Mouse (Mus musculus): ENCODE measurements around the gene Pls1.
A peak's percentile ranks its signal among the peaks of the same experiment; 100 is the strongest.

Pls1 gene

GRCm38 (mm10) chr9:95803783-95804182 lies 41.3 kb downstream of the Pls1 start:
- no peak for DNase-seq (ENCODE audit: low spot score in 2 of 2)

- no peak for DNase-seq (ENCODE audit: low spot score in 2 of 2)
Measured at GRCm38 (mm10) chr9:95801610-95802451, 43.3 kb downstream of the Pls1 start.

- no peak for DNase-seq (ENCODE audit: low spot score in 2 of 2)
Measured at GRCm38 (mm10) chr9:95796323-95796722, 48.8 kb downstream of the Pls1 start.

GRCm38 (mm10) chr9:95795844-95796243 lies 49.3 kb downstream of the Pls1 start:
- DNase-seq (ENCODE audit: low spot score in 2 of 2), result no peak

GRCm38 (mm10) chr9:95795077-95795784 lies 49.9 kb downstream of the Pls1 start:
- DNase-seq (ENCODE audit: low spot score in 2 of 2), result no peak

GRCm38 (mm10) chr9:95793986-95794744 lies 50.9 kb downstream of the Pls1 start:
- no peak for DNase-seq (ENCODE audit: low spot score in 2 of 2)

GRCm38 (mm10) chr9:95784888-95785511 lies 60.1 kb downstream of the Pls1 start:
- no peak for DNase-seq (ENCODE audit: low spot score in 2 of 2)

- no peak for DNase-seq (ENCODE audit: low spot score in 2 of 2)
Measured at GRCm38 (mm10) chr9:95783646-95784293, 61.3 kb downstream of the Pls1 start.

GRCm38 (mm10) chr9:95771671-95772070 lies 73.4 kb downstream of the Pls1 start:
- DNase-seq (ENCODE audit: low spot score in 2 of 2), result no peak

GRCm38 (mm10) chr9:95763218-95763617 lies 81.9 kb downstream of the Pls1 start:
- no peak for DNase-seq (ENCODE audit: low spot score in 2 of 2)

GRCm38 (mm10) chr9:95762228-95762627 lies 82.9 kb downstream of the Pls1 start:
- no peak for DNase-seq (ENCODE audit: low spot score in 2 of 2)

GRCm38 (mm10) chr9:95761381-95761780 lies 83.7 kb downstream of the Pls1 start:
- no peak for DNase-seq (ENCODE audit: low spot score in 2 of 2)

- no peak for DNase-seq (ENCODE audit: low spot score in 2 of 2)
Measured at GRCm38 (mm10) chr9:95750746-95751145, 94.4 kb downstream of the Pls1 start.

- peak; percentile 26 to 40 for DNase-seq (ENCODE audit: low spot score in 2 of 2)
Measured at GRCm38 (mm10) chr9:95750037-95750511, 95.0 kb downstream of the Pls1 start, which contains the start of gene Trpc1. TSS of gene Trpc1 (minus strand) at chr9:95750375.

- no peak for DNase-seq (ENCODE audit: low spot score in 2 of 2)
Measured at GRCm38 (mm10) chr9:95749461-95749928, 95.6 kb downstream of the Pls1 start.

GRCm38 (mm10) chr9:95747298-95747697 lies 97.8 kb downstream of the Pls1 start:
- DNase-seq (ENCODE audit: low spot score in 2 of 2), result no peak

- DNase-seq (ENCODE audit: low spot score in 2 of 2), result no peak
Measured at GRCm38 (mm10) chr9:95744845-95745613, 100.1 kb downstream of the Pls1 start.

GRCm38 (mm10) chr9:95736238-95736637 lies 108.9 kb downstream of the Pls1 start:
- no peak for DNase-seq (ENCODE audit: low spot score in 2 of 2)

- DNase-seq (ENCODE audit: low spot score in 2 of 2), result no peak
Measured at GRCm38 (mm10) chr9:95712574-95712973, 132.5 kb downstream of the Pls1 start.

- DNase-seq (ENCODE audit: low spot score in 2 of 2), result no peak
Measured at GRCm38 (mm10) chr9:95708943-95709342, 136.2 kb downstream of the Pls1 start.
